Mouse (Mus musculus): ENCODE results near the gene Cog7. TPM values are rescaled to one million over a fixed set of nuclear protein-coding genes. Genes with fewer than 3 reads are reported as not detected.

Gene Cog7
- polyA plus RNA-seq, 1 experiment from 2014 or later: 21.6 TPM

DNA sequence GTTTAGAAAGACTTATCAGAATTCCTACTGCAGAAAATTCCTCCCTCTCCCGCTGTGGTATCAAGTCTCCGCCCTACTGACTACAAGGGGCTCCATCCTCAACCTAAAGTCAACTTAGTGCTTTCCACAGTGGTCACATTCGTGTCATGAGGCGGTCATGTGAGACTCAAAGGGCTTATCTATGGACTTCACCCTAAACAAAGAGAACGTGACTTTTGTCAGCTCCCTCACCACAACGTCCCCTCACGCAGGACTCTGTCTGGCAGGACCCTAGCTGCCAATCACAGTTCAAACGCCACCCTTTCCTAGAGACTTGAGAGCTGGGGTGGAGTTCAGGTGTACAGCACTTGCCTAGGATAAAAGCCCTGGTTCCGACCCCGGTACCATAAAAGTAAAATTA is 31.4 kb upstream of the Cog7 start:
- no peak for DNase-seq (ENCODE audit: low spot score)
- no peak overlapping the region for H3K27ac ChIP-seq (ENCODE audit: low read depth, low read length)
- whole genome bisulfite sequencing: 88% methylated on average over 10 of the region's 10 CpGs
- H3K4me1 ChIP-seq (replicated peaks; ENCODE audit: control insufficient read depth, insufficient read depth, low read length): no peaks in the 10 kb centered on the region; the same call in 1 of the 2 replicates
- no peak overlapping the region for H3K4me3 ChIP-seq (ENCODE audit: low read depth, low read length)
- no peaks in the 10 kb centered on the region for H3K36me3 ChIP-seq (ENCODE audit: control insufficient read depth, insufficient read depth, low read length)
- H3K9ac ChIP-seq (ENCODE audit: low read depth, low read length): no peak overlapping the region
- no peak for ATAC-seq (ENCODE audit: low FRiP score)
- H3K9me3 ChIP-seq (ENCODE audit: control insufficient read depth, low read length): no peaks in the 10 kb centered on the region
- no peak overlapping the region for H3K4me2 ChIP-seq (replicated peaks; ENCODE audit: low read depth, low read length)
- no peaks in the 10 kb centered on the region for H3K27me3 ChIP-seq (ENCODE audit: control insufficient read depth, insufficient read depth, low read length)

- Histone ChIP-seq H3K4me2 (replicated peaks; ENCODE audit: low read depth, low read length) (no peak overlapping the region), H3K27me3 (ENCODE audit: control insufficient read depth, insufficient read depth, low read length) (no peaks in the 10 kb centered on the region), H3K4me1 (replicated peaks; ENCODE audit: control insufficient read depth, insufficient read depth, low read length) (no peaks in the 10 kb centered on the region; the same call in 1 of the 2 replicates), H3K9ac (ENCODE audit: low read depth, low read length) (no peak overlapping the region), H3K36me3 (ENCODE audit: control insufficient read depth, insufficient read depth, low read length) (no peaks in the 10 kb centered on the region), H3K4me3 (ENCODE audit: low read depth, low read length) (no peak overlapping the region), H3K27ac (ENCODE audit: low read depth, low read length) (no peak overlapping the region), H3K9me3 (ENCODE audit: control insufficient read depth, low read length) (no peaks in the 10 kb centered on the region)
- DNase-seq (ENCODE audit: low spot score): no peak
- ATAC-seq (ENCODE audit: low FRiP score): no peak
- 96% methylated on average over 4 of the region's 4 CpGs for WGBS
Measured at GRCm38 (mm10) chr7:122012370-122012769, 30.9 kb upstream of the Cog7 start.

GRCm38 (mm10) chr7:122000396-122000795 is 18.9 kb upstream of the Cog7 start:
- 68% methylated on average over 7 of the region's 8 CpGs for WGBS
- Histone ChIP-seq H3K9me3 (ENCODE audit: control insufficient read depth, low read length) (no peaks in the 10 kb centered on the region), H3K9ac (ENCODE audit: low read depth, low read length) (no peak overlapping the region), H3K27me3 (ENCODE audit: control insufficient read depth, insufficient read depth, low read length) (no peaks in the 10 kb centered on the region), H3K4me2 (replicated peaks; ENCODE audit: low read depth, low read length) (no peak overlapping the region), H3K4me1 (replicated peaks; ENCODE audit: control insufficient read depth, insufficient read depth, low read length) (no peaks in the 10 kb centered on the region), H3K4me3 (ENCODE audit: low read depth, low read length) (no peak overlapping the region), H3K36me3 (ENCODE audit: control insufficient read depth, insufficient read depth, low read length) (peaks cover 17% of the 10 kb centered on the region), H3K27ac (ENCODE audit: low read depth, low read length) (no peak overlapping the region)
- DNase-seq (ENCODE audit: low spot score): no peak
- ATAC-seq (ENCODE audit: low FRiP score): no peak

DNA sequence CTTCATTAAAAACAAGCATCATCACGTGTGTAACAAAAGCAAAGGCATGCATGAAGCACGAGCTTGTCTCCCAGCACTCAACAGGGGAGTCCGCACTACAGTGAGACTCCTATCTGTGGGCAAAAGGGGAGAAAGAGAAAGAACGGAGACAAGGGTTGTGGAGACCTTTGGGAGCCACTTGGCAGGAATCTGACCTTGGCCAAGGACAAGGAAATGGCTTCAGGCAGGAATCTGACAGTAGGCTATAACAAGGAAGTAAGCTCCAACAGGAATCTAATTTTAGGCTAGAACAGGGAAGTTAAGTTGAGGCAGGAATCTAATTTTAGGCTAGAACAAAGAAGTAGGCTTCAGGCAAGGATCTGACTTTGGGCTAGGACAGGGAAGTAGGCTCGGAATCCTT is 14.4 kb upstream of the Cog7 start:
- no peaks in the 10 kb centered on the region for H3K4me1 ChIP-seq (replicated peaks; ENCODE audit: control insufficient read depth, insufficient read depth, low read length)
- no peak overlapping the region for H3K9ac ChIP-seq (ENCODE audit: low read depth, low read length)
- no peaks in the 10 kb centered on the region for H3K9me3 ChIP-seq (ENCODE audit: control insufficient read depth, low read length)
- H3K4me3 ChIP-seq (ENCODE audit: low read depth, low read length): no peak overlapping the region
- no peaks in the 10 kb centered on the region for H3K27me3 ChIP-seq (ENCODE audit: control insufficient read depth, insufficient read depth, low read length)
- H3K4me2 ChIP-seq (replicated peaks; ENCODE audit: low read depth, low read length): no peak overlapping the region
- H3K27ac ChIP-seq (ENCODE audit: low read depth, low read length): no peak overlapping the region
- DNase-seq (ENCODE audit: low spot score) (no peak), ATAC-seq (ENCODE audit: low FRiP score) (no peak)
- H3K36me3 ChIP-seq (ENCODE audit: control insufficient read depth, insufficient read depth, low read length): peaks cover 11% of the 10 kb centered on the region; the same call in 1 of the 2 replicates
- 86% methylated on average over 5 of the region's 5 CpGs for WGBS

- Histone ChIP-seq H3K27me3 (ENCODE audit: control insufficient read depth, insufficient read depth, low read length) (no peaks in the 10 kb centered on the region), H3K4me1 (replicated peaks; ENCODE audit: control insufficient read depth, insufficient read depth, low read length) (no peaks in the 10 kb centered on the region), H3K36me3 (ENCODE audit: control insufficient read depth, insufficient read depth, low read length) (0 out of 2 replicates have a peak, but pooled peaks cover 2% of the 10 kb centered on the region), H3K4me3 (ENCODE audit: low read depth, low read length) (no peak overlapping the region), H3K27ac (ENCODE audit: low read depth, low read length) (no peak overlapping the region), H3K9me3 (ENCODE audit: control insufficient read depth, low read length) (no peaks in the 10 kb centered on the region), H3K9ac (ENCODE audit: low read depth, low read length) (no peak overlapping the region), H3K4me2 (replicated peaks; ENCODE audit: low read depth, low read length) (no peak overlapping the region)
- ATAC-seq (ENCODE audit: low FRiP score) (no peak), DNase-seq (ENCODE audit: low spot score) (peak; percentile 69)
- 50% methylated on average over 4 of the region's 4 CpGs for WGBS
Measured at GRCm38 (mm10) chr7:121975031-121975430, 6.5 kb downstream of the Cog7 start.

GRCm38 (mm10) chr7:121971698-121972097 is 9.8 kb downstream of the Cog7 start:
- no peaks in the 10 kb centered on the region for H3K9me3 ChIP-seq (ENCODE audit: control insufficient read depth, low read length)
- H3K4me1 ChIP-seq (replicated peaks; ENCODE audit: control insufficient read depth, insufficient read depth, low read length): no peaks in the 10 kb centered on the region
- DNase-seq (ENCODE audit: low spot score): no peak
- no peaks in the 10 kb centered on the region for H3K27me3 ChIP-seq (ENCODE audit: control insufficient read depth, insufficient read depth, low read length)
- H3K4me3 ChIP-seq (ENCODE audit: low read depth, low read length): no peak overlapping the region
- peaks cover 2% of the 10 kb centered on the region; the same call in 1 of the 2 replicates for H3K36me3 ChIP-seq (ENCODE audit: control insufficient read depth, insufficient read depth, low read length)
- no peak overlapping the region for H3K27ac ChIP-seq (ENCODE audit: low read depth, low read length)
- ATAC-seq (ENCODE audit: low FRiP score): no peak
- H3K9ac ChIP-seq (ENCODE audit: low read depth, low read length): no peak overlapping the region
- WGBS: 96% methylated on average over 3 of the region's 3 CpGs
- no peak overlapping the region for H3K4me2 ChIP-seq (replicated peaks; ENCODE audit: low read depth, low read length)

GRCm38 (mm10) chr7:121970250-121970649 is 11.3 kb downstream of the Cog7 start:
- no peak overlapping the region for H3K27ac ChIP-seq (ENCODE audit: low read depth, low read length)
- no peak overlapping the region for H3K9ac ChIP-seq (ENCODE audit: low read depth, low read length)
- DNase-seq (ENCODE audit: low spot score) (no peak), ATAC-seq (ENCODE audit: low FRiP score) (no peak)
- H3K4me1 ChIP-seq (replicated peaks; ENCODE audit: control insufficient read depth, insufficient read depth, low read length): no peaks in the 10 kb centered on the region
- no peak overlapping the region for H3K4me3 ChIP-seq (ENCODE audit: low read depth, low read length)
- H3K36me3 ChIP-seq (ENCODE audit: control insufficient read depth, insufficient read depth, low read length): peaks cover 2% of the 10 kb centered on the region; the same call in 1 of the 2 replicates
- H3K4me2 ChIP-seq (replicated peaks; ENCODE audit: low read depth, low read length): no peak overlapping the region
- no peaks in the 10 kb centered on the region for H3K27me3 ChIP-seq (ENCODE audit: control insufficient read depth, insufficient read depth, low read length)
- H3K9me3 ChIP-seq (ENCODE audit: control insufficient read depth, low read length): no peaks in the 10 kb centered on the region
- WGBS: 92% methylated on average over 9 of the region's 9 CpGs

DNA sequence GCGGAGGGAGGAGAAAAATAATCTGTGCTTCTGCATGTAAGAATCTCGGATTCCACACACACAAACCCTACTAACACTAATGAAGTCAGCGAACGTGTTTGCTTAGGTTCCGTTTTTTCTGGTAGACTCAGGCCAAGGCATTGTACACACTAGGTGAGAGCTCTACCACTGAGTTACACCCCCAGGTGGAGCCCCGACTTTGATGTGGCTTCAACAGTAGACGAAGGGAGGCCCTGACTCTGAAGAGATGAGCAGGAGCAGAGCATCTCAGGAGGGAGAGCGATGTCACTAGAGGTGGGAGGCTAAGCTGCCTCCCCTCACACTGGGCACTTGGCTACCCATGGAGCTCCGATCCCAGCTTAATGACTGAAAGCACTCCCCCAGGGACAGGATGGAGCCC is 12.7 kb downstream of the Cog7 start:
- no peak for ATAC-seq (ENCODE audit: low FRiP score)
- Histone ChIP-seq H3K4me1 (replicated peaks; ENCODE audit: control insufficient read depth, insufficient read depth, low read length) (no peaks in the 10 kb centered on the region), H3K9ac (ENCODE audit: low read depth, low read length) (no peak overlapping the region), H3K27ac (ENCODE audit: low read depth, low read length) (no peak overlapping the region), H3K36me3 (ENCODE audit: control insufficient read depth, insufficient read depth, low read length) (peaks cover 2% of the 10 kb centered on the region; the same call in 1 of the 2 replicates), H3K4me2 (replicated peaks; ENCODE audit: low read depth, low read length) (no peak overlapping the region), H3K4me3 (ENCODE audit: low read depth, low read length) (no peak overlapping the region), H3K9me3 (ENCODE audit: control insufficient read depth, low read length) (no peaks in the 10 kb centered on the region), H3K27me3 (ENCODE audit: control insufficient read depth, insufficient read depth, low read length) (no peaks in the 10 kb centered on the region)
- 92% methylated on average over 9 of the region's 9 CpGs for WGBS
- no peak for DNase-seq (ENCODE audit: low spot score)

- no peak for DNase-seq (ENCODE audit: low spot score)
- H3K27ac ChIP-seq (ENCODE audit: low read depth, low read length): no peak overlapping the region
Measured at GRCm38 (mm10) chr7:121968242-121968641, 13.3 kb downstream of the Cog7 start.

More at GRCm38 (mm10) chr7:121968242-121968641, 13.3 kb downstream of the Cog7 start:
- Histone ChIP-seq H3K4me3 (ENCODE audit: low read depth, low read length) (no peak overlapping the region), H3K4me2 (replicated peaks; ENCODE audit: low read depth, low read length) (no peak overlapping the region), H3K27me3 (ENCODE audit: control insufficient read depth, insufficient read depth, low read length) (no peaks in the 10 kb centered on the region), H3K9ac (ENCODE audit: low read depth, low read length) (no peak overlapping the region), H3K36me3 (ENCODE audit: control insufficient read depth, insufficient read depth, low read length) (peaks cover 2% of the 10 kb centered on the region; the same call in 1 of the 2 replicates), H3K4me1 (replicated peaks; ENCODE audit: control insufficient read depth, insufficient read depth, low read length) (no peaks in the 10 kb centered on the region), H3K9me3 (ENCODE audit: control insufficient read depth, low read length) (no peaks in the 10 kb centered on the region)
- no peak for ATAC-seq (ENCODE audit: low FRiP score)
- 86% methylated on average over 8 of the region's 8 CpGs for WGBS
